Mouse (Mus musculus): ENCODE results near the gene Ina. TPM values are rescaled to one million over a fixed set of nuclear protein-coding genes. Genes with fewer than 3 reads are reported as not detected.

The Ina gene
- total RNA-seq, 2 experiments from 2014 or later: not detected

- ATAC-seq (ENCODE audit: poor library complexity, severe bottlenecking): no peak
Measured at GRCm38 (mm10) chr19:47013340-47014158, 949 bp upstream of the Ina start.

- no peak for ATAC-seq (ENCODE audit: poor library complexity, severe bottlenecking)
Measured at GRCm38 (mm10) chr19:47014159-47014446, 395 bp upstream of the Ina start.

GRCm38 (mm10) chr19:47015396-47015795 is 898 bp downstream of the Ina start:
- no peak for ATAC-seq (ENCODE audit: poor library complexity, severe bottlenecking)

- ATAC-seq (ENCODE audit: poor library complexity, severe bottlenecking): no peak
Measured at GRCm38 (mm10) chr19:47015965-47016364, 1.5 kb downstream of the Ina start.

- ATAC-seq (ENCODE audit: poor library complexity, severe bottlenecking): no peak
Measured at GRCm38 (mm10) chr19:47016487-47016886, 2.0 kb downstream of the Ina start.

- ATAC-seq (ENCODE audit: poor library complexity, severe bottlenecking): no peak
Measured at GRCm38 (mm10) chr19:47017831-47018230, 3.3 kb downstream of the Ina start.

GRCm38 (mm10) chr19:47018330-47018729 is 3.8 kb downstream of the Ina start:
- ATAC-seq (ENCODE audit: poor library complexity, severe bottlenecking): no peak

GRCm38 (mm10) chr19:47019326-47019725 is 4.8 kb downstream of the Ina start:
- no peak for ATAC-seq (ENCODE audit: poor library complexity, severe bottlenecking)

GRCm38 (mm10) chr19:47022709-47023108 is 8.2 kb downstream of the Ina start:
- ATAC-seq (ENCODE audit: poor library complexity, severe bottlenecking): no peak

GRCm38 (mm10) chr19:47023546-47023945 is 9.0 kb downstream of the Ina start:
- ATAC-seq (ENCODE audit: poor library complexity, severe bottlenecking): no peak

GRCm38 (mm10) chr19:47024954-47025353 is 10.5 kb downstream of the Ina start:
- no peak for ATAC-seq (ENCODE audit: poor library complexity, severe bottlenecking)

GRCm38 (mm10) chr19:47026513-47026912 is 12.0 kb downstream of the Ina start:
- no peak for ATAC-seq (ENCODE audit: poor library complexity, severe bottlenecking)

- ATAC-seq (ENCODE audit: poor library complexity, severe bottlenecking): no peak
Measured at GRCm38 (mm10) chr19:47029796-47030195, 15.3 kb downstream of the Ina start.

GRCm38 (mm10) chr19:47031770-47032169 is 17.3 kb downstream of the Ina start:
- no peak for ATAC-seq (ENCODE audit: poor library complexity, severe bottlenecking)

GRCm38 (mm10) chr19:47034916-47035315 is 20.4 kb downstream of the Ina start:
- ATAC-seq (ENCODE audit: poor library complexity, severe bottlenecking): no peak

- ATAC-seq (ENCODE audit: poor library complexity, severe bottlenecking): no peak
Measured at GRCm38 (mm10) chr19:47036596-47036995, 22.1 kb downstream of the Ina start.

GRCm38 (mm10) chr19:47040720-47041473 is 26.4 kb downstream of the Ina start:
- ATAC-seq (ENCODE audit: poor library complexity, severe bottlenecking): no peak

GRCm38 (mm10) chr19:47043608-47044007 is 29.1 kb downstream of the Ina start:
- no peak for ATAC-seq (ENCODE audit: poor library complexity, severe bottlenecking)

GRCm38 (mm10) chr19:47046343-47046742 is 31.8 kb downstream of the Ina start:
- ATAC-seq (ENCODE audit: poor library complexity, severe bottlenecking): no peak

GRCm38 (mm10) chr19:47047236-47047833 is 32.8 kb downstream of the Ina start:
- no peak for ATAC-seq (ENCODE audit: poor library complexity, severe bottlenecking)

- no peak for ATAC-seq (ENCODE audit: poor library complexity, severe bottlenecking)
Measured at GRCm38 (mm10) chr19:47049061-47049460, 34.6 kb downstream of the Ina start.

- ATAC-seq (ENCODE audit: poor library complexity, severe bottlenecking): no peak
Measured at GRCm38 (mm10) chr19:47049840-47050239, 35.3 kb downstream of the Ina start.
